Mouse (Mus musculus) forebrain, embryonic 16.5 days (tissue): ENCODE measurements around the gene Lmna. TPM values are rescaled to one million over a fixed set of nuclear protein-coding genes. Genes with fewer than 3 reads are reported as not detected.

Experiments
- ATAC-seq: fragments of 200-750 bp; cut with Nextera tagmentation; 2 replicates; pipeline ENCODE4 v1.8.0; 2017; ENCODE audit warnings: mild to moderate bottlenecking, moderate library complexity
- H3K27ac ChIP-seq: fragments of 300-500 bp; sonication (generic); 2 replicates; pipeline ENCODE4 v1.5.1; 2014; ENCODE audit warnings: low read length, control low read depth
- H3K27me3 ChIP-seq: fragments of 300-500 bp; sonication (generic); replicated peaks from 2 replicates; pipeline ENCODE4 v1.6.1; 2014; ENCODE audit warnings: low read length; ENCODE audit not compliant: control insufficient read depth, insufficient read depth
- H3K36me3 ChIP-seq: fragments of 300-500 bp; sonication (generic); 2 replicates; pipeline ENCODE4 v1.6.1; 2014; ENCODE audit not compliant: control insufficient read depth, insufficient read depth
- H3K4me1 ChIP-seq: fragments of 300-500 bp; sonication (generic); replicated peaks from 2 replicates; pipeline ENCODE4 v1.6.1; 2014; ENCODE audit warnings: low read length; ENCODE audit not compliant: control insufficient read depth, insufficient read depth
- H3K4me2 ChIP-seq: fragments of 300-500 bp; sonication (generic); 2 replicates; pipeline ENCODE4 v1.6.1; 2014; ENCODE audit warnings: mild to moderate bottlenecking, low read length, control low read depth
- H3K4me3 ChIP-seq: fragments of 300-500 bp; sonication (generic); replicated peaks from 2 replicates; pipeline ENCODE4 v1.5.1; 2014; ENCODE audit warnings: mild to moderate bottlenecking, low read length, control low read depth
- H3K9ac ChIP-seq: fragments of 300-500 bp; sonication (generic); replicated peaks from 2 replicates; pipeline ENCODE4 v1.6.1; 2014; ENCODE audit warnings: low read depth, low read length, control low read depth
- H3K9me3 ChIP-seq: fragments of 300-500 bp; sonication (generic); 2 replicates; pipeline ENCODE4 v1.6.1; 2016; ENCODE audit warnings: low read length; ENCODE audit not compliant: control insufficient read depth
- WGBS: fragments of 180-500 bp; shearing (Covaris S2); extraction: QIAGEN DNeasy Blood & Tissue Kit; methylation state at CpG from one replicate; pipeline ENCODE4 v1.1.7; 2014; 5-methylcytosine and 5-hydroxymethylcytosine counted together
- polyA plus RNA-seq: library from polyadenylated mRNA; unstranded; fragments of >200 nt; fragmentation: Nextera tagmentation; extraction: Ambion mirVana; gene quantifications from 2 replicates; pipeline ENCODE4 v1.2.1, GENCODE M21; 2015

The Lmna gene
- polyA plus RNA-seq, 1 experiment from 2014 or later = 26.9 TPM

GRCm38 (mm10) chr3:88456746-88457532 is 52.8 kb downstream of the Lmna start:
- Histone ChIP-seq H3K36me3 (no peaks in the 10 kb centered on the region), H3K27ac (no peak overlapping the region), H3K9me3 (no peaks in the 10 kb centered on the region), H3K4me2 (peak overlapping the region; percentile 53), H3K27me3 (no peaks in the 10 kb centered on the region), H3K4me1 (peaks cover 23% of the 10 kb centered on the region), H3K4me3 (no peak overlapping the region; the same call in 1 of the 2 replicates), H3K9ac (peak overlapping the region; percentile 79)
- WGBS = 76% methylated on average over 7 of the region's 7 CpGs
- no peak for ATAC-seq

GRCm38 (mm10) chr3:88456313-88456712 is 53.4 kb downstream of the Lmna start:
- H3K4me3 ChIP-seq = no peak overlapping the region
- no peaks in the 10 kb centered on the region for H3K36me3 ChIP-seq
- WGBS = 93% methylated on average over 8 of the region's 8 CpGs
- no peak for ATAC-seq
- H3K27me3 ChIP-seq = no peaks in the 10 kb centered on the region
- no peak overlapping the region for H3K9ac ChIP-seq
- no peak overlapping the region for H3K27ac ChIP-seq
- no peaks in the 10 kb centered on the region for H3K9me3 ChIP-seq
- peaks cover 23% of the 10 kb centered on the region for H3K4me1 ChIP-seq
- H3K4me2 ChIP-seq = no peak overlapping the region

GRCm38 (mm10) chr3:88455588-88456264 is 54.0 kb downstream of the Lmna start:
- WGBS = 81% methylated on average over 18 of the region's 18 CpGs
- Histone ChIP-seq H3K9ac (0 out of 2 replicates have a peak overlapping the region, but pooled peaks have one; percentile 15), H3K9me3 (no peaks in the 10 kb centered on the region), H3K27me3 (no peaks in the 10 kb centered on the region), H3K4me3 (no peak overlapping the region), H3K4me2 (no peak overlapping the region), H3K4me1 (peaks cover 23% of the 10 kb centered on the region), H3K36me3 (no peaks in the 10 kb centered on the region), H3K27ac (no peak overlapping the region)
- ATAC-seq = no peak

- H3K4me1 ChIP-seq = peaks cover 24% of the 10 kb centered on the region
- no peak overlapping the region for H3K4me2 ChIP-seq
- H3K9me3 ChIP-seq = no peaks in the 10 kb centered on the region
- no peak overlapping the region for H3K4me3 ChIP-seq
- 58% methylated on average over 9 of the region's 9 CpGs for WGBS
- no peaks in the 10 kb centered on the region for H3K27me3 ChIP-seq
- no peak for ATAC-seq
- no peaks in the 10 kb centered on the region for H3K36me3 ChIP-seq
- H3K27ac ChIP-seq = no peak overlapping the region
- 0 out of 2 replicates have a peak overlapping the region, but pooled peaks have one; percentile 15 for H3K9ac ChIP-seq
These were observed 54.8 kb downstream of the Lmna start for GRCm38 (mm10) chr3:88454762-88455587.

- Histone ChIP-seq H3K27ac (no peak overlapping the region), H3K9me3 (no peaks in the 10 kb centered on the region), H3K4me3 (no peak overlapping the region), H3K36me3 (no peaks in the 10 kb centered on the region), H3K4me2 (no peak overlapping the region), H3K27me3 (no peaks in the 10 kb centered on the region), H3K4me1 (peaks cover 28% of the 10 kb centered on the region), H3K9ac (no peak overlapping the region)
- no peak for ATAC-seq
- WGBS = 77% methylated on average over 8 of the region's 8 CpGs
These were observed 55.8 kb downstream of the Lmna start for GRCm38 (mm10) chr3:88453986-88454385.

- ATAC-seq = no peak
- Histone ChIP-seq H3K9me3 (no peaks in the 10 kb centered on the region), H3K27me3 (no peaks in the 10 kb centered on the region), H3K4me3 (no peak overlapping the region), H3K4me2 (no peak overlapping the region), H3K27ac (no peak overlapping the region), H3K9ac (no peak overlapping the region), H3K36me3 (no peaks in the 10 kb centered on the region), H3K4me1 (peaks cover 26% of the 10 kb centered on the region)
- 70% methylated on average over 8 of the region's 8 CpGs for WGBS
These were observed 56.4 kb downstream of the Lmna start for GRCm38 (mm10) chr3:88453369-88453768.

- no peak overlapping the region for H3K4me3 ChIP-seq
- no peak overlapping the region for H3K4me2 ChIP-seq
- no peaks in the 10 kb centered on the region for H3K27me3 ChIP-seq
- H3K9ac ChIP-seq = no peak overlapping the region
- no peak overlapping the region for H3K27ac ChIP-seq
- no peaks in the 10 kb centered on the region for H3K36me3 ChIP-seq
- H3K4me1 ChIP-seq = peaks cover 20% of the 10 kb centered on the region
- WGBS = 83% methylated on average over 6 of the region's 6 CpGs
- no peak for ATAC-seq
- H3K9me3 ChIP-seq = no peaks in the 10 kb centered on the region
These were observed 57.0 kb downstream of the Lmna start for GRCm38 (mm10) chr3:88452716-88453115.

GRCm38 (mm10) chr3:88452246-88452645 is 57.5 kb downstream of the Lmna start:
- Histone ChIP-seq H3K36me3 (no peaks in the 10 kb centered on the region), H3K9ac (no peak overlapping the region), H3K9me3 (no peaks in the 10 kb centered on the region), H3K4me3 (no peak overlapping the region), H3K4me2 (no peak overlapping the region), H3K27me3 (no peaks in the 10 kb centered on the region), H3K4me1 (peaks cover 15% of the 10 kb centered on the region), H3K27ac (no peak overlapping the region)
- WGBS = 77% methylated on average over 5 of the region's 5 CpGs
- no peak for ATAC-seq
